Mouse (Mus musculus) intestine, embryonic 16.5 days (tissue): ENCODE results near the gene Nxph1. TPM values are rescaled to one million over a fixed set of nuclear protein-coding genes. Genes with fewer than 3 reads are reported as not detected.

Experiments
- ATAC-seq: fragments of 200-750 bp; cut with Nextera tagmentation; 2 replicates; pipeline ENCODE4 v1.8.0; 2017; ENCODE audit warnings: moderate TSS enrichment, moderate library complexity
- H3K27ac ChIP-seq: fragments of 300-500 bp; sonication (generic); 2 replicates; pipeline ENCODE4 v1.5.1; 2014; ENCODE audit warnings: mild to moderate bottlenecking, low read length
- H3K27me3 ChIP-seq: fragments of 300-500 bp; sonication (generic); replicated peaks from 2 replicates; pipeline ENCODE4 v1.6.1; 2014; ENCODE audit warnings: low read length, control low read depth, mixed read lengths; ENCODE audit not compliant: control insufficient read depth, insufficient read depth
- H3K36me3 ChIP-seq: fragments of 300-500 bp; sonication (generic); 2 replicates; pipeline ENCODE4 v1.6.1; 2014; ENCODE audit warnings: low read length, control low read depth; ENCODE audit not compliant: control insufficient read depth, insufficient read depth
- H3K4me1 ChIP-seq: fragments of 300-500 bp; sonication (generic); 2 replicates; pipeline ENCODE4 v1.6.1; 2014; ENCODE audit warnings: low read length, control low read depth, mixed read lengths; ENCODE audit not compliant: control insufficient read depth, insufficient read depth
- H3K4me2 ChIP-seq: fragments of 300-500 bp; sonication (generic); 2 replicates; pipeline ENCODE4 v1.6.1; 2014; ENCODE audit warnings: low read depth, low read length, control low read depth
- H3K4me3 ChIP-seq: fragments of 300-500 bp; sonication (generic); 2 replicates; pipeline ENCODE4 v1.5.1; 2014; ENCODE audit warnings: mild to moderate bottlenecking, low read length
- H3K9ac ChIP-seq: fragments of 300-500 bp; sonication (generic); 2 replicates; pipeline ENCODE4 v1.6.1; 2014; ENCODE audit warnings: low read depth, low read length
- H3K9me3 ChIP-seq: fragments of 300-500 bp; sonication (generic); 2 replicates; pipeline ENCODE4 v1.6.1; 2016; ENCODE audit warnings: low read length, control low read depth; ENCODE audit not compliant: control insufficient read depth
- WGBS: fragments of 180-500 bp; shearing (Covaris S2); extraction: QIAGEN DNeasy Blood & Tissue Kit; methylation state at CpG from one replicate; pipeline ENCODE4 v1.1.7; 2014; 5-methylcytosine and 5-hydroxymethylcytosine counted together
- polyA plus RNA-seq: library from polyadenylated mRNA; unstranded; fragments of >200 nt; fragmentation: Nextera tagmentation; extraction: Ambion mirVana; gene quantifications from 2 replicates; pipeline ENCODE4 v1.2.1, GENCODE M21; 2015

Gene Nxph1
- polyA plus RNA-seq, 1 experiment from 2014 or later: 0.34 TPM

- H3K4me2 ChIP-seq: no peak overlapping the region
- H3K27me3 ChIP-seq: no peaks in the 10 kb centered on the region
- WGBS: 73% methylated on average over 1 of the region's 1 CpGs
- no peak overlapping the region for H3K27ac ChIP-seq
- H3K36me3 ChIP-seq: no peaks in the 10 kb centered on the region
- H3K4me1 ChIP-seq: no peaks in the 10 kb centered on the region
- no peak overlapping the region for H3K4me3 ChIP-seq
- ATAC-seq: no peak
- H3K9me3 ChIP-seq: no peaks in the 10 kb centered on the region
- H3K9ac ChIP-seq: no peak overlapping the region
Measured at GRCm38 (mm10) chr6:9028501-9028900, 80.3 kb downstream of the Nxph1 start.

GRCm38 (mm10) chr6:9039286-9039685 is 91.1 kb downstream of the Nxph1 start:
- 91% methylated on average over 1 of the region's 1 CpGs for WGBS
- H3K27me3 ChIP-seq: no peaks in the 10 kb centered on the region
- no peak overlapping the region for H3K4me3 ChIP-seq
- H3K4me2 ChIP-seq: no peak overlapping the region
- H3K9ac ChIP-seq: no peak overlapping the region
- no peaks in the 10 kb centered on the region for H3K9me3 ChIP-seq
- no peak for ATAC-seq
- no peak overlapping the region for H3K27ac ChIP-seq
- H3K36me3 ChIP-seq: no peaks in the 10 kb centered on the region
- no peaks in the 10 kb centered on the region for H3K4me1 ChIP-seq

- Histone ChIP-seq H3K9ac (no peak overlapping the region), H3K36me3 (no peaks in the 10 kb centered on the region), H3K9me3 (no peaks in the 10 kb centered on the region), H3K27me3 (no peaks in the 10 kb centered on the region), H3K27ac (no peak overlapping the region), H3K4me2 (no peak overlapping the region), H3K4me3 (no peak overlapping the region), H3K4me1 (no peaks in the 10 kb centered on the region)
- ATAC-seq: no peak
- WGBS: 70% methylated on average over 3 of the region's 3 CpGs
Measured at GRCm38 (mm10) chr6:9040991-9041390, 92.8 kb downstream of the Nxph1 start.

GRCm38 (mm10) chr6:9042391-9042790 is 94.2 kb downstream of the Nxph1 start:
- no peak overlapping the region for H3K4me3 ChIP-seq
- H3K27me3 ChIP-seq: no peaks in the 10 kb centered on the region
- no peak overlapping the region for H3K4me2 ChIP-seq
- no peak for ATAC-seq
- H3K36me3 ChIP-seq: no peaks in the 10 kb centered on the region
- no peaks in the 10 kb centered on the region for H3K4me1 ChIP-seq
- WGBS: 22% methylated on average over 1 of the region's 1 CpGs
- no peak overlapping the region for H3K27ac ChIP-seq
- H3K9me3 ChIP-seq: no peaks in the 10 kb centered on the region
- no peak overlapping the region for H3K9ac ChIP-seq

- WGBS: 44% methylated on average over 2 of the region's 2 CpGs
- Histone ChIP-seq H3K4me2 (no peak overlapping the region), H3K9me3 (no peaks in the 10 kb centered on the region), H3K36me3 (no peaks in the 10 kb centered on the region), H3K27me3 (no peaks in the 10 kb centered on the region), H3K27ac (no peak overlapping the region), H3K4me1 (no peaks in the 10 kb centered on the region), H3K9ac (no peak overlapping the region), H3K4me3 (no peak overlapping the region)
- no peak for ATAC-seq
Measured at GRCm38 (mm10) chr6:9046815-9047214, 98.6 kb downstream of the Nxph1 start.

GRCm38 (mm10) chr6:9061261-9062105 is 113.3 kb downstream of the Nxph1 start:
- no peak overlapping the region for H3K27ac ChIP-seq

GRCm38 (mm10) chr6:9066435-9066834 is 118.2 kb downstream of the Nxph1 start:
- Histone ChIP-seq H3K4me3 (no peak overlapping the region), H3K4me1 (no peaks in the 10 kb centered on the region), H3K9me3 (no peaks in the 10 kb centered on the region), H3K4me2 (no peak overlapping the region), H3K9ac (no peak overlapping the region), H3K36me3 (no peaks in the 10 kb centered on the region), H3K27ac (no peak overlapping the region), H3K27me3 (no peaks in the 10 kb centered on the region)
- no peak for ATAC-seq
- 87% methylated on average over 3 of the region's 3 CpGs for WGBS

More at GRCm38 (mm10) chr6:9061261-9062105, 113.3 kb downstream of the Nxph1 start:
- 84% methylated on average over 4 of the region's 4 CpGs for WGBS
- Histone ChIP-seq H3K4me2 (no peak overlapping the region), H3K9me3 (no peaks in the 10 kb centered on the region), H3K4me3 (no peak overlapping the region), H3K36me3 (no peaks in the 10 kb centered on the region), H3K4me1 (no peaks in the 10 kb centered on the region), H3K9ac (no peak overlapping the region), H3K27me3 (no peaks in the 10 kb centered on the region)
- no peak for ATAC-seq

- Histone ChIP-seq H3K9me3 (no peaks in the 10 kb centered on the region), H3K27me3 (no peaks in the 10 kb centered on the region), H3K9ac (no peak overlapping the region), H3K36me3 (no peaks in the 10 kb centered on the region), H3K27ac (no peak overlapping the region), H3K4me2 (no peak overlapping the region), H3K4me1 (no peaks in the 10 kb centered on the region), H3K4me3 (no peak overlapping the region)
- 66% methylated on average over 7 of the region's 7 CpGs for WGBS
- ATAC-seq: no peak
Measured at GRCm38 (mm10) chr6:9069913-9070312, 121.7 kb downstream of the Nxph1 start.

GRCm38 (mm10) chr6:9076463-9076862 is 128.2 kb downstream of the Nxph1 start:
- Histone ChIP-seq H3K9me3 (no peaks in the 10 kb centered on the region), H3K9ac (no peak overlapping the region), H3K4me3 (no peak overlapping the region), H3K27ac (no peak overlapping the region), H3K4me2 (no peak overlapping the region), H3K36me3 (no peaks in the 10 kb centered on the region), H3K4me1 (no peaks in the 10 kb centered on the region), H3K27me3 (no peaks in the 10 kb centered on the region)
- ATAC-seq: no peak
- WGBS: 57% methylated on average over 2 of the region's 2 CpGs
